Mouse (Mus musculus) right cerebral cortex, adult 2 months (tissue): ENCODE results near the gene Atp1a4.

Experiments used
- DNase-seq, 2 experiments: peaks; one replicate each; pipeline ENCODE4 v3.0.0; 2021 to 2022; ENCODE audit warnings: low spot score in 2 of 2

Atp1a4 gene

GRCm38 (mm10) chr1:172197851-172198250 lies 60.4 kb downstream of the Atp1a4 start:
- DNase-seq: no peak

GRCm38 (mm10) chr1:172197146-172197545 lies 61.1 kb downstream of the Atp1a4 start:
- no peak for DNase-seq

GRCm38 (mm10) chr1:172194435-172194834 lies 63.8 kb downstream of the Atp1a4 start:
- DNase-seq: no peak

GRCm38 (mm10) chr1:172192217-172192616 lies 66.0 kb downstream of the Atp1a4 start:
- DNase-seq: no peak

GRCm38 (mm10) chr1:172191578-172191977 lies 66.6 kb downstream of the Atp1a4 start:
- no peak for DNase-seq

GRCm38 (mm10) chr1:172188891-172189290 lies 69.3 kb downstream of the Atp1a4 start:
- no peak for DNase-seq

GRCm38 (mm10) chr1:172186401-172187289 lies 71.6 kb downstream of the Atp1a4 start:
- DNase-seq: no peak

- no peak for DNase-seq
Measured at GRCm38 (mm10) chr1:172183915-172184314, 74.3 kb downstream of the Atp1a4 start.

GRCm38 (mm10) chr1:172183056-172183455 lies 75.2 kb downstream of the Atp1a4 start:
- no peak for DNase-seq

- DNase-seq: no peak
Measured at GRCm38 (mm10) chr1:172181777-172182176, 76.4 kb downstream of the Atp1a4 start.

GRCm38 (mm10) chr1:172180881-172181280 lies 77.3 kb downstream of the Atp1a4 start:
- DNase-seq: no peak

GRCm38 (mm10) chr1:172179102-172179501 lies 79.1 kb downstream of the Atp1a4 start:
- DNase-seq: no peak

GRCm38 (mm10) chr1:172177791-172178190 lies 80.4 kb downstream of the Atp1a4 start:
- no peak for DNase-seq
